ENCODE assay signal across 1 mouse cellular context in genomic region chr9:44194000-44194399, GRCm38 (mm10).
A peak's percentile ranks its signal among the peaks of the same experiment; 100 is the strongest.
TF ChIP-seq lines count a peak whose summit lies in the region.

No protein-coding gene starts in this region.

TF ChIP-seq in MEL, 35 proteins besides CTCF, POLR2A, EP300 and RAD21:
- TF ChIP-seq NRF1 (IDR thresholded peaks at IDR 0.05; ENCODE audit: insufficient read depth, low read depth, low read length, poor library complexity, severe bottlenecking) (no peak), USF1 (IDR thresholded peaks at IDR 0.05; ENCODE audit: low read depth, low read length) (peak; percentile 83), BHLHE40 (IDR thresholded peaks at IDR 0.05; ENCODE audit: borderline replicate concordance, low read depth, low read length) (peak; percentile 86), RCOR1 (IDR thresholded peaks at IDR 0.05; ENCODE audit: low read depth, low read length) (peak; percentile 77), TBP (IDR thresholded peaks at IDR 0.05; ENCODE audit: low read depth, low read length) (no peak), TCF12 (IDR thresholded peaks at IDR 0.05; ENCODE audit: low read depth, low read length) (peak; percentile 69), NELFE (IDR thresholded peaks at IDR 0.05; ENCODE audit: low read depth, low read length) (no peak), ZNF384 (IDR thresholded peaks at IDR 0.05; ENCODE audit: low read depth, low read length) (peak; percentile 62; the same call in 1 of the 2 replicates), UBTF (IDR thresholded peaks at IDR 0.05; ENCODE audit: borderline replicate concordance, insufficient read depth, low read depth, low read length) (no peak), MYB (IDR thresholded peaks at IDR 0.05; ENCODE audit: low read depth, low read length) (no peak), JUND (IDR thresholded peaks at IDR 0.05; ENCODE audit: low read depth, low read length) (no peak), ZMIZ1 (IDR thresholded peaks at IDR 0.05; ENCODE audit: low read depth, low read length) (no peak), MEF2A (IDR thresholded peaks at IDR 0.05; ENCODE audit: extremely low read depth, insufficient replicate concordance, low read depth, low read length, poor library complexity, severe bottlenecking) (peak; percentile 93), POLR2AphosphoS2 (IDR thresholded peaks at IDR 0.05; ENCODE audit: low read length) (no peak), CHD2 (IDR thresholded peaks at IDR 0.05; ENCODE audit: low read length) (no peak), GATA1 (IDR thresholded peaks at IDR 0.05; ENCODE audit: low read depth, low read length) (peak; percentile 91), USF2 (IDR thresholded peaks at IDR 0.05; ENCODE audit: borderline replicate concordance in 1 of 2, insufficient read depth in 1 of 2, low read depth in 1 of 2, low read length in 2 of 2) (no peak), MAZ (IDR thresholded peaks at IDR 0.05; ENCODE audit: low read depth, low read length) (no peak), CHD1 (IDR thresholded peaks at IDR 0.05; ENCODE audit: low read depth, low read length) (no peak), TAL1 (IDR thresholded peaks at IDR 0.05; ENCODE audit: low read length) (no peak), ELF1 (IDR thresholded peaks at IDR 0.05; ENCODE audit: low read depth, low read length) (no peak), E2F4 (IDR thresholded peaks at IDR 0.05; ENCODE audit: borderline replicate concordance, low read depth, low read length) (no peak), POLR2AphosphoS5 (IDR thresholded peaks at IDR 0.05; ENCODE audit: borderline replicate concordance, low read depth, low read length) (no peak), SMC3 (IDR thresholded peaks at IDR 0.05; ENCODE audit: low read depth, low read length) (no peak), MAX (IDR thresholded peaks at IDR 0.05; ENCODE audit: low read length) (peak; percentile 11; the same call in 1 of the 2 replicates), HCFC1 (IDR thresholded peaks at IDR 0.05; ENCODE audit: low read depth, low read length) (peak; percentile 27; the same call in 1 of the 2 replicates), MAFK (IDR thresholded peaks at IDR 0.05; ENCODE audit: borderline replicate concordance, low read depth, low read length) (no peak), MXI1 (IDR thresholded peaks at IDR 0.05; ENCODE audit: low read depth, low read length) (peak; percentile 66), GABPA (IDR thresholded peaks at IDR 0.05; ENCODE audit: low read depth, low read length) (no peak), ZC3H11A (IDR thresholded peaks at IDR 0.05; ENCODE audit: low read depth, low read length) (no peak), ETS1 (IDR thresholded peaks at IDR 0.05; ENCODE audit: low read depth, low read length) (peak; percentile 92), KAT2A (conservative IDR thresholded peaks at IDR 0.05; ENCODE audit: low read depth, low read length) (no peak), ZKSCAN1 (IDR thresholded peaks at IDR 0.05; ENCODE audit: low read depth, low read length) (no peak), SIN3A (IDR thresholded peaks at IDR 0.05; ENCODE audit: low read length) (peak; percentile 79)
